Mouse (Mus musculus): Measurements from ENCODE around the gene Zic1.

Zic1 gene

GRCm38 (mm10) chr9:91384136-91384500 lies 18.5 kb upstream of the Zic1 start:
- no peak for DNase-seq

GRCm38 (mm10) chr9:91383441-91384135 lies 18.0 kb upstream of the Zic1 start:
- no peak for DNase-seq

GRCm38 (mm10) chr9:91382471-91383255 lies 17.1 kb upstream of the Zic1 start:
- no peak for DNase-seq

DNA sequence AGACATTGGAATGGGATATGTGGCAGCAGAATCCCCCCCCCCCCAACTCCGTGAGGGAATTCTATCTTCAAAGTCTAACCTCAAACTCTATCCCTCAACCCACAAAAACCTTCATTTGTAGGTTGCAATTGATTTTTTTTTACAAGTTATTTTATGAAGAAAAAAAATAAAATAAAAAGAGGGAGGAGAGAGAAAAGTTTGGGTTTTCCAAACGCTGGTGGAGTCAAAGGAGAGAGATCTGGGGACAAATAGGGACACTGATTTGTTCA lies 16.4 kb upstream of the Zic1 start:
- no peak for DNase-seq

GRCm38 (mm10) chr9:91381284-91382110 lies 15.9 kb upstream of the Zic1 start:
- DNase-seq, result no peak

GRCm38 (mm10) chr9:91380458-91380914 lies 14.9 kb upstream of the Zic1 start:
- no peak for DNase-seq

- no peak for DNase-seq
Observed at GRCm38 (mm10) chr9:91379781-91380457, 14.3 kb upstream of the Zic1 start.

- no peak for DNase-seq
Observed at GRCm38 (mm10) chr9:91379300-91379635, 13.7 kb upstream of the Zic1 start.

- no peak for DNase-seq
Observed at GRCm38 (mm10) chr9:91378411-91379299, 13.0 kb upstream of the Zic1 start.

DNA sequence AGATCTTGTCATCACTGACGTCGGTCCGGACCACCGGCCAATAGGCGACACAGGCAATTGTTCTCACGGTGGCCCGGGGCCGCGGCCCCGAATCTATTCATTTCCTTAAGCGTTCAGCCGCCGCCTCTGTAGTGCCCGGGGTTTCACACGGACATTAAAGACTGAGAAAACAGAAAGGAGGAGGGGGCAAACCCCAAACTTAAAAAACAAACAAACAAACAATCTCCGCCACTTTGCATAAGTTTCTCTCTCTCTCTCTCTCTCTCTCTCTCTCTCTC lies 12.2 kb upstream of the Zic1 start:
- DNase-seq, result no peak

GRCm38 (mm10) chr9:91377036-91377872 lies 11.6 kb upstream of the Zic1 start:
- DNase-seq, result no peak

DNA sequence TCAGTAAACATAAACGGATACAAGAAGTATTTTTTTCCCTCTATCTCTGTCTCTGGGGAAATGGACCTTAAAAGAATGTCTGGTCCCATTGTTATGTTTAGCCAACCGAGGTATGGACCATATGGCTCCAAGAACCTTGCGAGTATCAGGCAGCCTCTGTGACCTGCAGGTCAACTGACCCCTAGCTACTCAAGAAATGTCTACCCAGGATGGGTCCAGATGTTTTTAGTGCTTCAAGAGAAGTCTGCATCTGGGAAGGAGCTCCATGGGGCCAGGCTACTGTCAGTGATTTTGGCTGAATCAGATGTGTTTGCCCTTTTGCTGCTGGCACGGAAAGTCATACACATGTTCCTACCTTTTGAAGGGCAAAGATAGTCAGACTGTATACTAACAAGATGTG lies 9.1 kb upstream of the Zic1 start:
- no peak for DNase-seq

- no peak for DNase-seq
Observed at GRCm38 (mm10) chr9:91373811-91374575, 8.4 kb upstream of the Zic1 start.

GRCm38 (mm10) chr9:91371608-91372007 lies 6.0 kb upstream of the Zic1 start:
- no peak for DNase-seq

- DNase-seq, result no peak
Observed at GRCm38 (mm10) chr9:91371011-91371410, 5.4 kb upstream of the Zic1 start.

- no peak for DNase-seq
Observed at GRCm38 (mm10) chr9:91370191-91370708, 4.6 kb upstream of the Zic1 start.

GRCm38 (mm10) chr9:91369293-91369991 lies 3.8 kb upstream of the Zic1 start:
- DNase-seq, result no peak

DNA sequence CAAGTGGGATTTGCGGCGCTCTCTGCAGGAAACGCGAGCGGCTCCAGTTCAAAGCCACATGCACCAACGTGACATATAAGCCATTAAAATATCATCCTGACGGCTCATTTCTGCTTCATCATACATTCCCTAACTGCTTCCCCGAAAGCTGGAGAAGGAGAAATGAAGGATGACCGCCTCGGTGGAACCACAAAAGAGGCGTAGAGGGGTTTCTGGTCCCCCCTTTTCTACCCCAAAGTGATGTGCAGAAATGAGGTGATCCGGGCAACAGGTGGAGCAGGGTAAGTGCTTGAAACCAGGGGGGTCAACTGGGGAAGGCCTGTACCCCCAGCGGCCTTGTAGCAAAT lies 3.3 kb upstream of the Zic1 start:
- DNase-seq, result no peak

DNA sequence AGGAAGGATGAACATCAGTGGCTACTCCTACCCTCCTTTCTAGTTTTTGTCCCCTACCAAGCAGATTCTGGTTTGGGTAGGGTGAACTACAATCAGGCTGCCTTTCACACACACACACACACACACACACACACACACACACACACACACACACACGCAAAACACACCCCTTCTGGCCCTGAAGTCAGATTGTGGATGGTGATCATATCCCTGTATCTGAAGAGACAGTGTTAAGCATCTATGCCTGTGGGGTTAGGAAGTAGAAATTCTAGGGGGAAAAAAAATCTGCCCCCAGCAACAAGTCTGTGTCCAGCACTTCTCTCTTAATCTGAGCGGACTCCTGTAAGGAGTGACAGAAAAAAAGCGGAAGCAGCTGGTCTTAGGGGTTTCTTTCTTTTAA lies 2.5 kb upstream of the Zic1 start:
- DNase-seq, result no peak
